Mouse (Mus musculus) intestine, embryonic 14.5 days (tissue): ENCODE results near the gene Dcakd. TPM values are rescaled to one million over a fixed set of nuclear protein-coding genes. Genes with fewer than 3 reads are reported as not detected.
A peak's percentile ranks its signal among the peaks of the same experiment; 100 is the strongest.

Experiments
- ATAC-seq: fragments of 200-750 bp; cut with Nextera tagmentation; replicated peaks from 2 replicates; pipeline ENCODE4 v1.8.0; 2017; ENCODE audit warnings: low read depth, moderate number of reproducible peaks, moderate TSS enrichment, moderate library complexity; ENCODE audit not compliant: low FRiP score, low TSS enrichment
- DNase-seq: peaks from one replicate; pipeline ENCODE4 v3.0.0-alpha.2; 2018; ENCODE audit warnings: low spot score
- H3K27ac ChIP-seq: fragments of 300-500 bp; sonication (generic); 2 replicates; pipeline ENCODE4 v1.5.1; 2014; ENCODE audit warnings: low read depth, mild to moderate bottlenecking, control low read depth
- H3K27me3 ChIP-seq: fragments of 300-500 bp; sonication (generic); replicated peaks from 2 replicates; pipeline ENCODE4 v1.6.1; 2014; ENCODE audit warnings: low read length, control low read depth; ENCODE audit not compliant: control insufficient read depth, insufficient read depth
- H3K36me3 ChIP-seq: fragments of 300-500 bp; sonication (generic); 2 replicates; pipeline ENCODE4 v1.6.1; 2014; ENCODE audit warnings: low read length, control low read depth; ENCODE audit not compliant: control insufficient read depth, insufficient read depth
- H3K4me1 ChIP-seq: fragments of 300-500 bp; sonication (generic); replicated peaks from 2 replicates; pipeline ENCODE4 v1.6.1; 2014; ENCODE audit warnings: low read length, control low read depth, mixed read lengths; ENCODE audit not compliant: control insufficient read depth, insufficient read depth
- H3K4me2 ChIP-seq: fragments of 300-500 bp; sonication (generic); 2 replicates; pipeline ENCODE4 v1.6.1; 2014; ENCODE audit warnings: low read length
- H3K4me3 ChIP-seq: fragments of 300-500 bp; sonication (generic); 2 replicates; pipeline ENCODE4 v1.5.1; 2014; ENCODE audit warnings: low read depth, low read length, control low read depth, mixed read lengths
- H3K9ac ChIP-seq: fragments of 300-500 bp; sonication (generic); 2 replicates; pipeline ENCODE4 v1.6.1; 2014; ENCODE audit warnings: mild to moderate bottlenecking, low read length
- H3K9me3 ChIP-seq: fragments of 300-500 bp; sonication (generic); 2 replicates; pipeline ENCODE4 v1.6.1; 2016; ENCODE audit warnings: low read length, control low read depth; ENCODE audit not compliant: control insufficient read depth
- WGBS: fragments of 180-500 bp; shearing (Covaris S2); extraction: QIAGEN DNeasy Blood & Tissue Kit; methylation state at CpG from one replicate; pipeline ENCODE4 v1.1.7; 2014; 5-methylcytosine and 5-hydroxymethylcytosine counted together
- polyA plus RNA-seq: library from polyadenylated mRNA; unstranded; fragments of >200 nt; fragmentation: Nextera tagmentation; extraction: Ambion mirVana; gene quantifications from 2 replicates; pipeline ENCODE4 v1.2.1, GENCODE M21; 2014

Dcakd gene
- polyA plus RNA-seq, 1 experiment from 2014 or later: 164 TPM

DNA sequence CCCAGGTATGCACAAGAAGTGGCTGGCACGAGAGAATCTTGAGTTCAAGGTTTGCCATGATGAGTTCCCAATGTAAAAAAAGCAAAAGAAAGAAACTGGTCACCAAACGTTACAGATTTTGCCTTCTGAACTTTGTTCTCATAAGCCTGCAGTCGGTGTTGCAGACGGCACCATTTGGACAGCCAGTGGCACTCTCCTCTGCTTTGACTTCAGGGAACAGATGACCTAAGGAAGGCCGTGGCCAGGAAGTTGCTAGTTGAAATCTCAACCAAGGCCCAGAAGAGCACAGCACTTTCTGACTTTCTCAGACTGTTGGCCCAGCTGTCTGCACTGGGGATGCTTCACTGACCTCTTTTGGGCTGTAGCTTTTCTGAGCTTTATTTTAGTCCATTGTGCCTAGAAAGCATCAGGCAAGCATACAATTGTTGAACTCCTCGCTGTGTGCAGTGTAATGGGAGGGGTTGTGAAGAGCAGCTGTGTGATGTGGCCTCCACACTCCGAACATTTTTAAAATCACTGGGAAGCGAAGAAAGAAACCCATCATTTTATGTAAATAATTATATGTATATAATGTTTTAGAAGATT, 8.8 kb upstream of the Dcakd start:
- H3K4me3 ChIP-seq: no peak overlapping the region
- H3K4me2 ChIP-seq: no peak overlapping the region
- no peaks in the 10 kb centered on the region for H3K9me3 ChIP-seq
- no peak for ATAC-seq
- no peaks in the 10 kb centered on the region for H3K4me1 ChIP-seq
- H3K36me3 ChIP-seq: peaks cover 11% of the 10 kb centered on the region
- 89% methylated on average over 8 of the region's 8 CpGs for WGBS
- DNase-seq: no peak
- H3K27me3 ChIP-seq: no peaks in the 10 kb centered on the region
- H3K9ac ChIP-seq: no peak overlapping the region
- no peak overlapping the region for H3K27ac ChIP-seq

DNA sequence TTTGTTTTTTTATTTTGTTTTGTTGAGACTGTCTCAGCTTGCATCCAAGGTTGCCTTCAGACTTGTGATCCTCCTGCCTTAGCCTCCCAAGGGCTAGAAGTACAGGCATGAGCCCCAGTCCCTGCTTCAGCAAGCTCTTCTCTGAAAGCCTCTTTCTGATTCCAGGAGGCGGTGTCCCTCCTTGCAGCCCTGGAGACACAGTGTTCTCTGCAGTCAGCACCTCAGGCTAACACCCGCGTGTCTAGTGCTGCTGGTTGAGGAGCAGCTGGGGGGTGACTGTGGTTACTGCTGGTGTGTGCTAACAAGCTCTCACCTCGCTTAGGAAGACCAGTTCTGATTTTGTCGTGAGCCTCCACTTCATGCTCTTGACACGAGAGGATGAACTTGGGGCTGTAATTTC, 6.9 kb upstream of the Dcakd start:
- Histone ChIP-seq H3K9me3 (no peaks in the 10 kb centered on the region), H3K9ac (no peak overlapping the region), H3K4me1 (peaks cover 8% of the 10 kb centered on the region), H3K27ac (no peak overlapping the region), H3K4me2 (no peak overlapping the region), H3K4me3 (no peak overlapping the region), H3K36me3 (peaks cover 11% of the 10 kb centered on the region), H3K27me3 (no peaks in the 10 kb centered on the region)
- no peak for ATAC-seq
- DNase-seq: no peak
- 74% methylated on average over 6 of the region's 6 CpGs for WGBS

DNA sequence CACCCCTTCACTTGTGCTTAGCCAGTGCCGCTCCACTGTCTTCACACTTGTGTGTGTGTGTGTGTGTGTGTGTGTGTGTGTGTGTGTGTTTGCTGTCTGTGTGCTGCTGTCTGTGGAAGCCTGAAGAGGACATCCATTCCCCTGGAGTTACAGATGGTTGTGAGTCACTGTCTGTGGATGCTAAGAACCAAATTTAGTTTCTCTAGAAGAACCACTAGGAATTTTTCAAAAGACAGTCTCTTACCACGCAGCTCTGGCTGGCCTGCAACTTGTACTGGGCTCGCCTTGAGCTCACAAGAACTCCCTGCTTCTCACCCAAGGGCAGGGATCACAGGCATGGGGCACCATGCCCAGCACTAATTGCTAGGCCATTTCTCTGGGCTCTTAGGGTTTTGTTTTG, 4.9 kb upstream of the Dcakd start:
- Histone ChIP-seq H3K36me3 (peaks cover 11% of the 10 kb centered on the region), H3K9ac (no peak overlapping the region), H3K27ac (no peak overlapping the region), H3K4me2 (no peak overlapping the region), H3K4me3 (no peak overlapping the region), H3K27me3 (no peaks in the 10 kb centered on the region), H3K9me3 (no peaks in the 10 kb centered on the region), H3K4me1 (peaks cover 14% of the 10 kb centered on the region)
- DNase-seq (no peak), ATAC-seq (no peak)
- 90% methylated on average over 3 of the region's 3 CpGs for WGBS

DNA sequence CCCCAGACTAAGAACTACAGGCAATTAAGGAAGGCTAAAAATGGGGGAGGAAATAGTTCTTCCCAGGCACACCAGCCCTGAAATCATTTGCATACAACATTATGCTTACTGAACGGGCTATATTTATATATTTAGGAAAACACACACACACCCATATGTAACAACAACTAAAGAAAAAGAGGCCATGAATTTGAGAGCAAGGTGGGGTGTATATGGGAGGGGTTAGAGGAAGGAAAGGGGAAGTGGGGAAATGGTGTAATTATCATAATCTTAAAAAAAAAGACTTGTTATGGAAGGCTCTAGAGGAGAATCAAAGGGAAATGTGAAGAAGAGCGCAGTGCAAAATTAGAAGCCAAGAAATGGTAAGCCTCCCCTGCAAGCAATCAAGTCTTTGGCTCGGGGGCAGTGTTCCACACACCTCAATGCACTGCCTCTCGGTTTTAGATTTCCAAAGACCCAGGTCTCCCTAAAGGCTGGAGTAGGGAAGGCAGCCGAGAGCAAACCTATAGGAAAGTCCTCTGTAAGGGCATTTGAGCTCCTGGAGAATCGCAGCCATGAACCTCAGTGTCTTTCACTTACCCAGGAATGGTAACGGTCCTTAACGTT, 460 bp downstream of the Dcakd start:
- no peaks in the 10 kb centered on the region for H3K9me3 ChIP-seq
- WGBS: 17% methylated on average over 8 of the region's 8 CpGs
- peak overlapping the region; percentile 62; the same call in 1 of the 2 replicates for H3K27ac ChIP-seq
- peak overlapping the region; percentile 48 for H3K9ac ChIP-seq
- H3K4me2 ChIP-seq: peak overlapping the region; percentile 84
- H3K4me1 ChIP-seq: peaks cover 22% of the 10 kb centered on the region
- 0 out of 2 replicates have a peak, but pooled peaks have one; percentile 24 for ATAC-seq
- peak overlapping the region; percentile 64 for H3K4me3 ChIP-seq
- DNase-seq: no peak
- no peaks in the 10 kb centered on the region for H3K27me3 ChIP-seq
- H3K36me3 ChIP-seq: peaks cover 16% of the 10 kb centered on the region; the same call in 1 of the 2 replicates

DNA sequence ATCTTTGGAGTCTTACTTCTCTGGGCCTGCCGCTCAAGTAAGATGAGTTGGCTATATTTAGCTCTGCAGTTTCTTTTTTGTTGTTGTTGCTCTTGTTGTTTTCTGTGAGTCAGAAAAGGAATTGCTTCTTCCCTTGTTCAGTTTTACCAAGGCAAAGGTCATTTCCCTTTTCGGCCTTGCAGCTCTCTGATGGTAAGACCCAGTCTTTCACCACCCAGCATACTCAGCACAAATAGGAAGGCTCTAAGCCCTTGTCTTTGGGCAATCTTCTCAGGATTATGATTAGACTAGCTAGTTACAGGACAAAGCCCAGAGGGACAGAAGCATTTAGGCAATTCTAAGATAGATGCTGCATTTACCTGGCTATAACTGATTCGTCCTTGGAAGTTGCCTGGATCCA, 1.2 kb downstream of the Dcakd start:
- H3K4me3 ChIP-seq: no peak overlapping the region
- no peaks in the 10 kb centered on the region for H3K9me3 ChIP-seq
- ATAC-seq (no peak), DNase-seq (no peak)
- H3K9ac ChIP-seq: no peak overlapping the region
- H3K36me3 ChIP-seq: peaks cover 16% of the 10 kb centered on the region; the same call in 1 of the 2 replicates
- H3K4me1 ChIP-seq: peaks cover 22% of the 10 kb centered on the region
- 0 out of 2 replicates have a peak overlapping the region, but pooled peaks have one; percentile 62 for H3K27ac ChIP-seq
- WGBS: 95% methylated on average over 3 of the region's 3 CpGs
- no peaks in the 10 kb centered on the region for H3K27me3 ChIP-seq
- H3K4me2 ChIP-seq: peak overlapping the region; percentile 84

DNA sequence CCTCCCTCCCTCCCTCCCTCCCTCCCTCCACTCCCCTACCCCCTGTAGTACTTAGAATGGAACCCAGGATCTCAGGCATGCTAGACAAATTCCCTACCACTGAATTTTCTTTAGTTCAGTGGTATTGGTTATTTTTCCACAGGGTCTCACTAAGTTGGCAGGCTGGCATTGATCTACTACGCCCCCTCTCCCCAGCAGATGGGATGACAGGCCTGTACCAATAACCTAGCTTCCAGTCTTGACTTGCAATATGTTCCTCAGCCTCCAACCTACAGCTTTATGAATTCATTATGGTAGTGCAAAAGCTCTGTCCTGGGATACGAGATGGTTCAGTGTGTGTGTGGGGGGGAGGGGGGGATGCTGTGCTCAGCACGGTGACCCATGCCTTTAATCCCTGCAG, 4.2 kb downstream of the Dcakd start:
- no peak overlapping the region for H3K27ac ChIP-seq
- H3K9me3 ChIP-seq: no peaks in the 10 kb centered on the region
- no peak overlapping the region for H3K4me2 ChIP-seq
- H3K4me3 ChIP-seq: no peak overlapping the region
- H3K9ac ChIP-seq: no peak overlapping the region
- DNase-seq (no peak), ATAC-seq (no peak)
- WGBS: 89% methylated on average over 3 of the region's 3 CpGs
- peaks cover 16% of the 10 kb centered on the region; the same call in 1 of the 2 replicates for H3K36me3 ChIP-seq
- no peaks in the 10 kb centered on the region for H3K27me3 ChIP-seq
- peaks cover 8% of the 10 kb centered on the region for H3K4me1 ChIP-seq

DNA sequence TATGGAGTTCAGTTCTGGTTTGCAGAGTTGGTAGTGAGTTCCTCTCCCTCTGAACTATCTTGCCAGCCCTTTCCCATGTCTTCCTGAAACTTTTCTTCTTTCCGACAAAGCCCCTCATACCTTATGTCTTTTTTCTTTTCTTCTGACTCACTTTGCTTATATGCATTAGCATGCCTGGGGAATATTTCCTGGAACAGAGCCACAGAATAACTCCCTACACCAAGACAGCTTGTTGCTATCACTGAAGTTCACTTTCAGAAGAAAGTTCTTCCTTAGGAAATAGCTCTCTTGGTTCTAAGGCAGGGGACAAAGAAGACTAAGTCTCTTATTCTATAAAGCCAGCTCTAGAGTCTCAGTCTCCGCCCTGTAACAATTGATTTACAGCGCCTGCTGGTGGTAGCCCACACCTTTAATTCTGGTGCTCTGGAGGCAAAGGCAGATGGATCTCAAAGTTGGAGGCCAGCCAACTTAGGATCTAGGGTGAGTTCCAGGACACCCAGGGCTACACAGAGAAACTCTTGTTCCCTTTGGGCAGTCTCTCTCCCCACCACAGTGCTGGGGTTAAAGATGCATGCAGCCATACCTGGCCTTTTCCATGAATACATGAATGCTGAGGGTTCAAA, 7.3 kb downstream of the Dcakd start:
- Histone ChIP-seq H3K27ac (peak overlapping the region; percentile 47; the same call in 1 of the 2 replicates), H3K4me1 (peaks cover 7% of the 10 kb centered on the region), H3K27me3 (no peaks in the 10 kb centered on the region), H3K4me3 (no peak overlapping the region), H3K9ac (no peak overlapping the region), H3K9me3 (no peaks in the 10 kb centered on the region), H3K36me3 (peaks cover 11% of the 10 kb centered on the region; the same call in 1 of the 2 replicates), H3K4me2 (no peak overlapping the region)
- 50% methylated on average over 3 of the region's 3 CpGs for WGBS
- DNase-seq (no peak), ATAC-seq (no peak)

DNA sequence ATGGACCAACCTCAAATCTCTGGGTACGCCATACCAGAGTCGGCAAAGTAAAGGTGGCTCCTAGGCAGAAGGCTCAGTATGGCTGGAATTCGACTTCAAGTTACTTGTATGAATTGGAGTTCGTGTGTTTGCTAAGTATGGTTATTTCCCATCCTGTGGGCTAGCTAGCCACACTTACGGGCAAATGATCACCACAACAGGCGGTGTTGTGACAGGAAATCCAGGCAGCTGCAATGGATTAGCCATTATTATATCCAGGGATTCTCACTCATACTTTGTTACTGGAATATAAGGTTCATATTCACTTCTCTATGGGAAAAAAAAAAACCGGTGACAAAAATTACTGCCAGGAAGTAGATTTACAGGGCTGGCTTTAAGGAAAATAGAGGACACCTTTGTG, 8.8 kb downstream of the Dcakd start:
- Histone ChIP-seq H3K4me1 (peaks cover 15% of the 10 kb centered on the region), H3K27ac (no peak overlapping the region), H3K4me3 (no peak overlapping the region), H3K27me3 (no peaks in the 10 kb centered on the region), H3K4me2 (no peak overlapping the region), H3K9me3 (no peaks in the 10 kb centered on the region), H3K9ac (no peak overlapping the region), H3K36me3 (no peaks in the 10 kb centered on the region)
- DNase-seq (no peak), ATAC-seq (no peak)
- WGBS: 84% methylated on average over 7 of the region's 7 CpGs
